Mouse (Mus musculus) lung, postnatal 25 days (tissue): ENCODE results near the gene Mup2.
"Not testable (repeated sequence)": the region's sequence is repeated elsewhere in the genome, so short reads cannot be mapped to it uniquely, and the experiment has no call there.

Experiments
- DNase-seq: peaks from one replicate; pipeline ENCODE4 v3.0.0; 2022; ENCODE audit warnings: low spot score

Gene Mup2

DNA sequence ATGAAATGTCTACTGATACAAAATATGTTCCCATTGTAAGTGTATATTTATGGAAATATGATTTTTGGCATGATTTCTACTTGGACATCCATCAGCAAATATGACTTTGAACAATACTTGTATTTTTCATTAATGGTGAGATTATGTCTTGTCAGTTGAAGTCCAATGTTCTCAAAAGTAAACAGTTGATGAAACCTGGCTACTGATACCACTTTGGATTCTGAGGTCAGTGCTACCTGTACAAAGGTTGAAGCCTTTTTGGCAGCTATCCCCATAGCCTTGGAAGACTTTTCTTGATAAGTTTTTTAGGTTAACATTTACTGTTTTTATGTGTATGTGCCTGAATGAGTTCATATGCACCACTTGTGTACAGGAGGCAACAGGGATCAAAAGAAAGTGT is at the start of gene Mup2:
Mup2 (minus strand) TSS at position 101 of the 400 bp plus-strand sequence.
- DNase-seq = not testable (repeated sequence)
